Mouse (Mus musculus) stomach, postnatal 0 days (tissue): ENCODE measurements at regions not wholly inside any gene's neighbourhood (a gene's known extent, or its start where the extent isn't known, plus 50 kb on each side); places are given as distances from the start of the nearest gene placed in this dataset.

Experiments used
- CTCF ChIP-seq: IDR thresholded peaks from 2 replicates; pipeline ENCODE4 v1.5.1; 2016; ENCODE audit warnings: antibody characterized with exemption, low read depth, mild to moderate bottlenecking, moderate library complexity
- EP300 ChIP-seq: optimal IDR thresholded peaks from 2 replicates; pipeline ENCODE3; 2016; ENCODE audit warnings: antibody characterized with exemption

DNA sequence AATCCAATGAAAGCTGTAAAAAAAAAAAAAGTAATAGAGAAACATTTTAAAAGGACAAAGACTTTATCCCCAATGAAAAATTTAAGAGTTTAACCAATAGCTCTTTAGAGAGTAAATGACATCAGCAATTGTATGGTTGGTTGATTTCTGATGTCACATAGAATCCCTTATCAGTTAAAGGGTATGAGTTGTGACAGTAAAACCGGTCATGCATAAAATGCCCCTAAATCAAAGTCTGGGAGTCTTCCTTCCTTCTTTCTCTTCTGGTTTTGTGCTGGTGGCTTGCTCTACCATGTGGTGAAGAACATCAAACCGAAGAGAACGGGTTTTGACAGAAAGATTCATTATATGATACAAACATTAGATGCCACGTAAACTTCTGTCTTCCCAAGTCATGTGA is 159.3 kb upstream of the Dnajc24 start:
- no peak for TF ChIP-seq CTCF
- no peak for TF ChIP-seq EP300
